Mouse (Mus musculus): ENCODE measurements at regions not wholly inside any gene's neighbourhood (a gene's known extent, or its start where the extent isn't known, plus 50 kb on each side); places are given as distances from the start of the nearest gene placed in this dataset.

- ATAC-seq (ENCODE audit: insufficient number of reproducible peaks, low FRiP score, low TSS enrichment) = no peak
Observed at GRCm38 (mm10) chr12:51294971-51295477, 52.8 kb upstream of the G2e3 start.

- no peak for ATAC-seq (ENCODE audit: insufficient number of reproducible peaks, low FRiP score, low TSS enrichment)
Observed at GRCm38 (mm10) chr12:51278358-51278757, 69.5 kb upstream of the G2e3 start.

- ATAC-seq (ENCODE audit: insufficient number of reproducible peaks, low FRiP score, low TSS enrichment) = no peak
Observed at GRCm38 (mm10) chr12:51275818-51276538, 71.9 kb upstream of the G2e3 start.

GRCm38 (mm10) chr12:51273486-51273885 lies 74.4 kb upstream of the G2e3 start:
- ATAC-seq (ENCODE audit: insufficient number of reproducible peaks, low FRiP score, low TSS enrichment) = no peak

GRCm38 (mm10) chr12:51242839-51243238 lies 105.0 kb upstream of the G2e3 start:
- no peak for ATAC-seq (ENCODE audit: insufficient number of reproducible peaks, low FRiP score, low TSS enrichment)

- no peak for ATAC-seq (ENCODE audit: insufficient number of reproducible peaks, low FRiP score, low TSS enrichment)
Observed at GRCm38 (mm10) chr12:51241131-51241781, 106.6 kb upstream of the G2e3 start.

GRCm38 (mm10) chr12:51211691-51212090 lies 136.2 kb upstream of the G2e3 start:
- no peak for ATAC-seq (ENCODE audit: insufficient number of reproducible peaks, low FRiP score, low TSS enrichment)

- no peak for ATAC-seq (ENCODE audit: insufficient number of reproducible peaks, low FRiP score, low TSS enrichment)
Observed at GRCm38 (mm10) chr12:51196289-51196688, 151.6 kb upstream of the G2e3 start.

GRCm38 (mm10) chr12:51195136-51195535 lies 152.7 kb upstream of the G2e3 start:
- ATAC-seq (ENCODE audit: insufficient number of reproducible peaks, low FRiP score, low TSS enrichment) = no peak

- no peak for ATAC-seq (ENCODE audit: insufficient number of reproducible peaks, low FRiP score, low TSS enrichment)
Observed at GRCm38 (mm10) chr12:51190754-51191153, 157.1 kb upstream of the G2e3 start.

GRCm38 (mm10) chr12:51190186-51190585 lies 157.7 kb upstream of the G2e3 start:
- no peak for ATAC-seq (ENCODE audit: insufficient number of reproducible peaks, low FRiP score, low TSS enrichment)

GRCm38 (mm10) chr12:51188229-51188628 lies 159.6 kb upstream of the G2e3 start:
- ATAC-seq (ENCODE audit: insufficient number of reproducible peaks, low FRiP score, low TSS enrichment) = no peak

- ATAC-seq (ENCODE audit: insufficient number of reproducible peaks, low FRiP score, low TSS enrichment) = no peak
Observed at GRCm38 (mm10) chr12:51187726-51188125, 160.1 kb upstream of the G2e3 start.

- ATAC-seq (ENCODE audit: insufficient number of reproducible peaks, low FRiP score, low TSS enrichment) = no peak
Observed at GRCm38 (mm10) chr12:51185751-51186150, 162.1 kb upstream of the G2e3 start.

- ATAC-seq (ENCODE audit: insufficient number of reproducible peaks, low FRiP score, low TSS enrichment) = no peak
Observed at GRCm38 (mm10) chr12:51174906-51175756, 172.7 kb upstream of the G2e3 start.

- no peak for ATAC-seq (ENCODE audit: insufficient number of reproducible peaks, low FRiP score, low TSS enrichment)
Observed at GRCm38 (mm10) chr12:51165186-51165585, 182.7 kb upstream of the G2e3 start.

GRCm38 (mm10) chr12:51160995-51161394 lies 186.9 kb upstream of the G2e3 start:
- no peak for ATAC-seq (ENCODE audit: insufficient number of reproducible peaks, low FRiP score, low TSS enrichment)

- ATAC-seq (ENCODE audit: insufficient number of reproducible peaks, low FRiP score, low TSS enrichment) = no peak
Observed at GRCm38 (mm10) chr12:51160122-51160521, 187.7 kb upstream of the G2e3 start.

- ATAC-seq (ENCODE audit: insufficient number of reproducible peaks, low FRiP score, low TSS enrichment) = no peak
Observed at GRCm38 (mm10) chr12:51147963-51148362, 199.9 kb upstream of the G2e3 start.

- ATAC-seq (ENCODE audit: insufficient number of reproducible peaks, low FRiP score, low TSS enrichment) = no peak
Observed at GRCm38 (mm10) chr12:51143840-51144239, 204.0 kb upstream of the G2e3 start.

- no peak for ATAC-seq (ENCODE audit: insufficient number of reproducible peaks, low FRiP score, low TSS enrichment)
Observed at GRCm38 (mm10) chr12:51143196-51143595, 204.7 kb upstream of the G2e3 start.
